Mouse (Mus musculus): ENCODE measurements around the gene Inka2. TPM values are rescaled to one million over a fixed set of nuclear protein-coding genes. Genes with fewer than 3 reads are reported as not detected.

Gene Inka2
- 2.6 TPM in 2 replicates for polyA plus RNA-seq (2015; fragmentation: Nextera tagmentation; extraction: Ambion mirVana)

- Histone ChIP-seq H3K4me1 (peaks cover 58% of the 10 kb centered on the region), H3K9ac (peak within 1 kb of the TSS; percentile 60), H3K9me3 (no peaks in the 10 kb centered on the region), H3K4me3 (peak within 1 kb of the TSS; percentile 57), H3K27me3 (no peaks in the 10 kb centered on the region), H3K4me2 (peak within 1 kb of the TSS; percentile 98), H3K27ac (peak within 1 kb of the TSS; percentile 67), H3K36me3 (no peaks in the 10 kb centered on the region)
- peak; percentile 94 for ATAC-seq (ENCODE audit: borderline replicate concordance, extremely low read depth, low FRiP score, low TSS enrichment)
- 6% methylated on average over 43 of the region's 43 CpGs for WGBS
These were observed at the start of gene Inka2 for GRCm38 (mm10) chr3:105704031-105705008. TSS of gene Inka2 (plus strand) at chr3:105704599.

- H3K27me3 ChIP-seq: no peaks in the 10 kb centered on the region
- no peak overlapping the region for H3K4me2 ChIP-seq
- no peak overlapping the region for H3K4me3 ChIP-seq
- ATAC-seq (ENCODE audit: borderline replicate concordance, extremely low read depth, low FRiP score, low TSS enrichment): no peak
- no peaks in the 10 kb centered on the region for H3K9me3 ChIP-seq
- H3K36me3 ChIP-seq: no peaks in the 10 kb centered on the region
- H3K9ac ChIP-seq: no peak overlapping the region
- H3K27ac ChIP-seq: no peak overlapping the region
- no peaks in the 10 kb centered on the region for H3K4me1 ChIP-seq
- WGBS: 90% methylated on average over 11 of the region's 11 CpGs
These were observed 49.3 kb upstream of the Inka2 start for GRCm38 (mm10) chr3:105655031-105655585.

GRCm38 (mm10) chr3:105660530-105660929, 43.9 kb upstream of the Inka2 start:
- Histone ChIP-seq H3K9ac (no peak overlapping the region), H3K27me3 (no peaks in the 10 kb centered on the region), H3K4me3 (no peak overlapping the region), H3K4me2 (no peak overlapping the region), H3K36me3 (no peaks in the 10 kb centered on the region), H3K27ac (no peak overlapping the region), H3K9me3 (no peaks in the 10 kb centered on the region), H3K4me1 (no peaks in the 10 kb centered on the region)
- 37% methylated on average over 2 of the region's 2 CpGs for WGBS
- no peak for ATAC-seq (ENCODE audit: borderline replicate concordance, extremely low read depth, low FRiP score, low TSS enrichment)

GRCm38 (mm10) chr3:105663043-105663442, 41.4 kb upstream of the Inka2 start:
- H3K4me1 ChIP-seq: no peaks in the 10 kb centered on the region
- WGBS: 58% methylated on average over 8 of the region's 8 CpGs
- H3K9ac ChIP-seq: no peak overlapping the region
- no peaks in the 10 kb centered on the region for H3K9me3 ChIP-seq
- H3K4me3 ChIP-seq: no peak overlapping the region
- no peak overlapping the region for H3K27ac ChIP-seq
- H3K36me3 ChIP-seq: no peaks in the 10 kb centered on the region
- H3K4me2 ChIP-seq: no peak overlapping the region
- no peaks in the 10 kb centered on the region for H3K27me3 ChIP-seq
- no peak for ATAC-seq (ENCODE audit: borderline replicate concordance, extremely low read depth, low FRiP score, low TSS enrichment)

GRCm38 (mm10) chr3:105665105-105665765, 39.2 kb upstream of the Inka2 start:
- no peak overlapping the region for H3K9ac ChIP-seq
- H3K4me3 ChIP-seq: no peak overlapping the region
- H3K4me2 ChIP-seq: no peak overlapping the region
- H3K36me3 ChIP-seq: no peaks in the 10 kb centered on the region
- WGBS: 74% methylated on average over 9 of the region's 9 CpGs
- no peaks in the 10 kb centered on the region for H3K9me3 ChIP-seq
- H3K27me3 ChIP-seq: no peaks in the 10 kb centered on the region
- no peaks in the 10 kb centered on the region for H3K4me1 ChIP-seq
- no peak for ATAC-seq (ENCODE audit: borderline replicate concordance, extremely low read depth, low FRiP score, low TSS enrichment)
- H3K27ac ChIP-seq: no peak overlapping the region

GRCm38 (mm10) chr3:105666996-105667523, 37.3 kb upstream of the Inka2 start:
- H3K4me2 ChIP-seq: no peak overlapping the region
- H3K27me3 ChIP-seq: no peaks in the 10 kb centered on the region
- no peaks in the 10 kb centered on the region for H3K36me3 ChIP-seq
- no peaks in the 10 kb centered on the region for H3K9me3 ChIP-seq
- H3K27ac ChIP-seq: no peak overlapping the region
- no peak overlapping the region for H3K9ac ChIP-seq
- H3K4me1 ChIP-seq: no peaks in the 10 kb centered on the region
- ATAC-seq (ENCODE audit: borderline replicate concordance, extremely low read depth, low FRiP score, low TSS enrichment): no peak
- H3K4me3 ChIP-seq: no peak overlapping the region
- WGBS: 64% methylated on average over 4 of the region's 4 CpGs

- no peak overlapping the region for H3K4me2 ChIP-seq
- no peak overlapping the region for H3K4me3 ChIP-seq
- 37% methylated on average over 9 of the region's 9 CpGs for WGBS
- no peak for ATAC-seq (ENCODE audit: borderline replicate concordance, extremely low read depth, low FRiP score, low TSS enrichment)
- H3K27ac ChIP-seq: no peak overlapping the region
- H3K36me3 ChIP-seq: no peaks in the 10 kb centered on the region
- no peaks in the 10 kb centered on the region for H3K9me3 ChIP-seq
- H3K9ac ChIP-seq: no peak overlapping the region
- no peaks in the 10 kb centered on the region for H3K4me1 ChIP-seq
- H3K27me3 ChIP-seq: no peaks in the 10 kb centered on the region
These were observed 36.2 kb upstream of the Inka2 start for GRCm38 (mm10) chr3:105668161-105668560.

GRCm38 (mm10) chr3:105669776-105670175, 34.6 kb upstream of the Inka2 start:
- no peak overlapping the region for H3K4me3 ChIP-seq
- 81% methylated on average over 3 of the region's 3 CpGs for WGBS
- no peak for ATAC-seq (ENCODE audit: borderline replicate concordance, extremely low read depth, low FRiP score, low TSS enrichment)

GRCm38 (mm10) chr3:105670801-105671200, 33.6 kb upstream of the Inka2 start:
- WGBS: 84% methylated on average over 1 of the region's 1 CpGs
- Histone ChIP-seq H3K4me1 (no peaks in the 10 kb centered on the region), H3K4me2 (no peak overlapping the region), H3K36me3 (0 out of 2 replicates have a peak, but pooled peaks cover under 1% of the 10 kb centered on the region), H3K9me3 (no peaks in the 10 kb centered on the region), H3K4me3 (no peak overlapping the region), H3K27ac (no peak overlapping the region), H3K9ac (no peak overlapping the region), H3K27me3 (no peaks in the 10 kb centered on the region)
- ATAC-seq (ENCODE audit: borderline replicate concordance, extremely low read depth, low FRiP score, low TSS enrichment): no peak

More at GRCm38 (mm10) chr3:105669776-105670175, 34.6 kb upstream of the Inka2 start:
- no peaks in the 10 kb centered on the region for H3K36me3 ChIP-seq
- no peaks in the 10 kb centered on the region for H3K9me3 ChIP-seq
- H3K4me1 ChIP-seq: no peaks in the 10 kb centered on the region
- H3K4me2 ChIP-seq: no peak overlapping the region
- no peak overlapping the region for H3K27ac ChIP-seq
- no peak overlapping the region for H3K9ac ChIP-seq
- H3K27me3 ChIP-seq: no peaks in the 10 kb centered on the region

GRCm38 (mm10) chr3:105674595-105675218, 29.7 kb upstream of the Inka2 start:
- Histone ChIP-seq H3K4me1 (no peaks in the 10 kb centered on the region), H3K4me3 (no peak overlapping the region), H3K9ac (no peak overlapping the region), H3K27me3 (no peaks in the 10 kb centered on the region), H3K27ac (no peak overlapping the region), H3K4me2 (no peak overlapping the region), H3K9me3 (no peaks in the 10 kb centered on the region), H3K36me3 (peaks cover 30% of the 10 kb centered on the region)
- ATAC-seq (ENCODE audit: borderline replicate concordance, extremely low read depth, low FRiP score, low TSS enrichment): no peak; the same call in 1 of the 2 replicates
- WGBS: 17% methylated on average over 7 of the region's 7 CpGs

GRCm38 (mm10) chr3:105675932-105676331, 28.5 kb upstream of the Inka2 start:
- H3K4me3 ChIP-seq: no peak overlapping the region
- H3K9ac ChIP-seq: no peak overlapping the region
- 47% methylated on average over 2 of the region's 2 CpGs for WGBS
- ATAC-seq (ENCODE audit: borderline replicate concordance, extremely low read depth, low FRiP score, low TSS enrichment): no peak
- no peak overlapping the region for H3K27ac ChIP-seq
- H3K4me1 ChIP-seq: no peaks in the 10 kb centered on the region
- no peaks in the 10 kb centered on the region for H3K27me3 ChIP-seq
- H3K9me3 ChIP-seq: no peaks in the 10 kb centered on the region
- H3K36me3 ChIP-seq: peaks cover 36% of the 10 kb centered on the region
- H3K4me2 ChIP-seq: no peak overlapping the region
